Mouse (Mus musculus) heart, postnatal 25 days (tissue): Measurements from ENCODE around the gene Mknk2. TPM values are rescaled to one million over a fixed set of nuclear protein-coding genes. Genes with fewer than 3 reads are reported as not detected.
A peak's percentile ranks its signal among the peaks of the same experiment; 100 is the strongest.

Source experiments
- DNase-seq: peaks from one replicate; pipeline ENCODE4 v3.0.0; 2022; ENCODE audit warnings: low spot score
- intact Hi-C: fragments of 180-260 bp; cut with DNase I; formaldehyde crosslinking; loops from one replicate; pipeline ENCODE4 v1.15.1; 2025
- total RNA-seq, 2 experiments: library from RNA; stranded (reverse); gene quantifications; 2 replicates each; pipeline ENCODE4 v1.2.3; 2021

The Mknk2 gene
- total RNA-seq: 100 to 1,000 TPM; 158 to 181 TPM

DNA sequence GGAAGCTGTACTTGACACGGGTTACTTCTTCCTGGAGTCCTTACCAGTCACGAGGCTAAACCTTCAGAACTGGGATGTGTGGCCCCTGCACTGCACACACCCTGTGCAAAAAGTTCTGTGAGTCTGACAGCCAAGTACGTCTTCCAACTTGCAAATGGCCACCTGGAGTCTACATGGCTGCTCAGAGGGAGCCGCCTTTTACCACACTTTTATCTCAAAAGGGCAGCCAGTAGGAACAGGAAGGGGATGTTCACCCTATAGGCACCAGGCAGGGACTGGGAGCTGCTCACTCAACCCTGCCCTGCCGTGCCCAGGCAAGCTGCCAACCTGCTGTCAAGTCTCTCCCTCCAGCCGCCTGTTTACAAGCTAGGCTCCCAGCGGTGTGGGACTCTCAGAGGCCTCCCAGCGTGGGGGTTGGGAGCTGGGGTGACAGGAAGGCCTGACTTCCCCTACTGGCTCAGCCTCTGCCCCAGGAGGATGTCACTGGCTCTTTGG, at the start of gene Mknk2:
Gene Mknk2 (minus strand): TSS at position 171 of the 495 bp plus-strand sequence.
- intact Hi-C loops: no loop called here
- DNase-seq: peak; percentile 92

DNA sequence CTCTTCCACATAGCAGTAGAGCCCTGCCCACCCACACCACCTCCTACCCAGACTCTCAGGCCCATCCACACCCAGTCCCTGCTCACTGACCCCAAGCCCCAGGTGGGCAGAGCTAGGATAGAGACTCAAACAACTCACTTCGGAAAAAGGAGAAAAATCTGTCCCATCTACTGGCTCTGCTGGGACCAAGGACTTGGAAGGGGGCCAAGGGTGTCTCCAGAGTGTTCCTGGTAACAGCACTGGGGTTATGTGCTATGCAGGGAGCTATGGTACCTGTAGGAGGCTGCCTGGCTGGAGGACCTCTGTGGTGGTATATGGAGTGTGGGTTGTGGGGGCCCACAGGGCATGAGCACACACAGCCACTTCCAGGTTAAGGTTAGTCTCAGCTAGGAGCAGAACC, 39.4 kb upstream of the Mknk2 start:
- intact Hi-C loops: no loop called here
- no peak for DNase-seq

DNA sequence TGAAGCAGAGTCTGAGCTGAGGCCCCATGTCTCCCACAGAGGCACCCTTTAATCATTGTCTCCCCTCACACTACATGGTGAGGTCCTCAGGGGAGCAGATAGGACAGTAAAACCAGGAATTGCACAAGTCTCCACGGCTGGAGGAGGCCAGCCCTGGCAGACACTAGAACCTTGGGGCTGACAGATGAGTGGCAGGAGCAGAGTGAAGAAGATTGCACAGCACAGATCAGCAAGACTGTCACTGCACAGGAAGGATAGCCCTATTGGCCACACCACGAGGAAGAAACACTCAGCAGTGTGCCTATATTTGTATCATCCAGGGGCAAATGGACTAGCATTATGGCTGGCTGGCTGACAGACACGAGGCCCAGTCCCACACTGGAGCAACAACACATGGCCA, 32.9 kb upstream of the Mknk2 start:
- no peak for DNase-seq
- intact Hi-C loops: no loop called here

DNA sequence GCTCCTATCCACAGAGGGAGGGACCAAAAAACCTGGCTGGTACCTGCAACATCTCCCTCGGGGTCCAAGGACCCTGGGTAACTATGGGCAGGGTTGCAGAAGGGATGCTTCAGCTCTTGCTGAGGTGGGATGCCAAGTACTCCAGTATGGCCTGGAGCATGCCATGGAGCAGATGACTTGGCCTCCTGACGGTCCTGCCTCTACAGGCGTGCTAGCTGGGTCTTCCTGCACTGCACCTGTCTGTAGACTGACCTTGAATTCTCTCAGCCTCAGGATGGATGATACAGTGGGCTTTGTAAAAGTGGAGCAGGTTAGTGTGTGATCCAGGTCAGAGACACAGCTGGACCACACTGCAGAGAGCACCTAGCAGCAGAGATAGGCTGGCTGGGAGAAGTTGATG, 27.6 kb upstream of the Mknk2 start:
- DNase-seq: no peak
- intact Hi-C loops: no loop called here

DNA sequence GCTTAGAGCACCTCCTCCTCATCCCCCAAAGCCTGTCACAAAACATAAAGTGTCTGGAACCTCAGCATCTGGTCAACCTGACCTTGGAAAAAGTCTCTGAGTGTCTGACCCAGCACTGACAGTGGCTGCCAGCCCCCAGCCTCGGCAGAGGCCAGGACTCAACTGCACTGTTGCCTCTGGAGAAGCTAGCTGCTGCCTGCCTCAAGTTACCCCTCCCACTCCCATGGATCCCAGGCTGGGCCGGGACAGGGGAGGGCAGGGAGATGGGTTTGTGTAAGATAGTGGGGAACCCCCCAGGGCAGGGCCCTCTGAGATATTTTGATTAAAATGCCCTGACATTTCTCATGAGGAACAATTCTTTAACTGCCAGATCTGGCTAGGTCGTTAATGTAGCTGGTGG, 27.1 kb upstream of the Mknk2 start:
- no peak for DNase-seq
- intact Hi-C loops: no loop called here

DNA sequence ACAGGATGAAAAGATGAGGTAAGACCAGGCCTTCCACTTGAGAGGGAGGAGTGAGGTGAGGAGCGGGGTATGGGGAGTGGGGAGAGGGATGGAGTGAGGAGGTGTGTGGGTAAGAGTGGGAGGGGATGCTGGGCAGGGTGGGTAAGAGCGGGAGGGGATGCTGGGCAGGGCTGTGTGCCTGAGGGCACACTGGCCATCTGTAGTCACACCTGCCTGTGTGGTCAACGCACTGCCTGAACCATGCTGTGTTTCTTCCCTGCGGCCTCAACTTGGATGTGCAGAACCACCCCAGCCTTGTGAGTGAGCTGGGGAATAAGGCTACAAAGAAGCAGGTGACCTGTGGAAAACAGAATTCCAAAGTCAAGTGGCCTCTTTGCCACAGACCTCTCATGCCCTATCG, 26.5 kb upstream of the Mknk2 start:
- intact Hi-C loops: loop anchor here (5.0 kb wide), 1 partner anchor 38 kb away; the partner anchor contains the start of gene Ap3d1

DNA sequence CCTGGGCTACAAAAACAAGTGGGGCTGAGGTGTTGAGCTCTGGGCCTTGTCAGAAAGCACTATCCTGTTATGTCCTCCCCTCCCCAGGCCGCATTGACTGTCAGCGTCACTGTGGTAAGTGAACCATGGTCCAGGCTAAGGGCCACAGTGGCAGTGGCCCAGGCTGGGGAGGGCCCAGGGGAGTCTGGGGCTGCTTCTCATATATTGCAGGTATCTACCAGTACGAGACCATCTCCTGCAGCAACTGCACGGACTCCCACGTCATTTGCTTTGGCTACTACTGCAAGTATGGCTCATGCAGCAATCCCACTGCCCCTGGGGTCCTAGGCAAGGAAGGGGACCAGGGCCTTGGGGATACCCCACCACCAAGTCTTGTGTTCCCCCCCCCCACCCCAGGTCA, 25.7 kb upstream of the Mknk2 start:
- DNase-seq: no peak
- intact Hi-C loops: loop anchor here (5.0 kb wide), 1 partner anchor 39 kb away; the partner anchor contains the start of gene Ap3d1

More for the DNA sequence above, 26.5 kb upstream of the Mknk2 start:
- no peak for DNase-seq

DNA sequence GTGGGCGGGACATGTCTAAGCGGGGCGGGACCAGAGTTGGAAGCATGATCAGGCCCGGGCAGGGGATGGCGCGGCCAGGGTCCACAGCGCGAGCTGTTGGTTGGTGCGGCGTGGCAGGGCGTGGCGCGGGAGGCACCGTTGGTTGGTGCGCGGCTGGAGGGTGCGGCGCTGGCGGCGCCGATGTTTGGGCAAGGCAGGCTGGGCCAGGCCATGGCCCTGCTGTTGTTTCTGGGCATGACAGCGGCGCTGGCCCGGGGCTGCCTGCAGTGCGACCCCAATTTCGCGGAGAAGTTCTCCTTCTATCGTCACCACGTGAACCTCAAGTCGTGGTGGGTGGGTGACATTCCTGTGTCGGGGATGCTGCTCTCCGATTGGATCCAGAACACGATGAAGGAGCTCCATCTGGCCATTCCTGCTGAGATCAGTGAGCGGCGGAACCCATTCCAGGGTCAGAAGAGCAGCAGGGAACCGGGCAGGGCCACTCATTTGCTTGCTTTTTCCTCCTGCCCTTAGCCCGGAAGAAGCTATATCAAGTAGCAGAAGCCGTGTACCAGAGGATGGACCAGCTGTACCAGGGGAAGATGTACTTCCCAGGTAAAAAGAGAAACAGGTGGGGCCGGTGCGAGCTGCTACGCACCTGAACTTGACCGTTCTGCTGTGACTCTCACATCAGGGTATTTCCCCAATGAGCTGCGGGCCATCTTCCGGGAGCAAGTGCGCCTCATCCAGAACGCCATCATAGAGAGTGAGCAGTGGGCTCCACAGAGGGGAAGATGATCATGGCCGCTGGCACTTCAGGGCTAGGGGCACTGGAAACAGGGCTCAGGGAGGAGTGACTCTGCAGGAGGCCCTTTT, 24.9 kb upstream of the Mknk2 start:
- peak; percentile 91 for DNase-seq
- intact Hi-C loops: loop anchor here (5.0 kb wide), 1 partner anchor 40 kb away; the partner anchor contains the start of gene Ap3d1

DNA sequence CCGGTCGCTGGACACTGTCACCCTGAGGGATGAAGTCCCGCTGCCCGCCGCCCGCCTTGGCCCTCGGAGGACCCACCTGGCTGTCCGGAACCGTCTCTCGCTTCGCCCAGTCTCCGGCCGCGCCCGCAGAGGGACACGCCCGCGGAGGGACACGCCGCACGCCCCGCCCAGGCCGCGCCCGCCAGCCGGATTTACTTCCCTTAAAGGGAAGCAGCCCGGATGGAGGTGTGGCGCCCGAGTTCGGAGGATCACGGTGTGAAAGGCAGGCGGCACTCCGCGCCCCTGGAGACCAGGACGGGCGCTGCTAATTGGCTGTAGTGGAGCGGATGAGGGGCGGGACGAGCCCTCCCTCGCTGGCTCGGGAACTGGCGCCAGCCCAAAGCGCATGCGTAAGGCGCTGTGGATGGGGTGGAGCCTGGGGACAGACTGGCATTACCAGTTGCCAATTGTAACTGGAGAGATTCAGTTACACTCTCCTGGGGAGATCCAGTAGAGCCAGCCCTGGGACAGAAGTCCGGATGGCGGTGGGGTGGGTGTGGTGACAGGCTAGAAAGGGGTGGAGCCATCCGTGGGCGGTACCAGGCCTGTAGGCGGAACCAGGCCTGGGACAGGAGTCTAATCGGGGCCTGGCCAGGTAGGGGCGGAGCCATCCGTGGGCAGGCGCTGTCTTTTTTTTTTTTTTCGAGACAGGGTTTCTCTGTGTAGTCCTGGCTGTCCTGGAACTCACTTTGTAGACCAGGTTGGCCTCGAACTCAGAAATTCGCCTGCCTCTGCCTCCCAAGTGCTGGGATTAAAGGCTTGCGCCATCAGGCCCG, 24.0 kb upstream of the Mknk2 start, which contains the start of the genes Mob3a and Izumo4:
Gene Mob3a (minus strand): TSS at position 257 of the 815 bp plus-strand sequence.
Gene Izumo4 (plus strand): TSS at position 464 of the 815 bp plus-strand sequence.
- intact Hi-C loops: loop anchor here (5.0 kb wide), 1 partner anchor 40 kb away; the partner anchor contains the start of gene Ap3d1
- DNase-seq: peak; percentile 100

DNA sequence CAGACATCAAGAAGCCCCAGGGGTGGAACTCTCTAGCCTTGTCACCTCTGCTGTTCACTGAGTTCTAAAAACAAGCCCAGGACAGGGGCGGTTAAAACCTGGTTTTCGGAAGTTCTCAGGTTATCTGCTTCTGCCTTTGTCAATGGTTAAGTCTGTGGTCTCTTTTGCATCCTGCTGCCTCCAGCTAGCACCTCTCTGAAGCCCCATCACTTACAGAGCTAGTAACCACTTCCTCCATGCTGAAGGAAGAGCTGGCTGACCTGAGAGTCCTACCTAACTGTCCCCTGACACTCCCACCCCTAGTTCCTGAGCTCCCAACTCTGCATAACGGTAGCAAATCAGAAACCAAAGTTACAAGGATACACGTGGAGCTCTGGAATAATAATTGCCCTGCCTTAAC, 22.8 kb upstream of the Mknk2 start:
- intact Hi-C loops: loop anchor here (5.0 kb wide), 1 partner anchor 42 kb away; the partner anchor contains the start of gene Ap3d1
- DNase-seq: no peak

DNA sequence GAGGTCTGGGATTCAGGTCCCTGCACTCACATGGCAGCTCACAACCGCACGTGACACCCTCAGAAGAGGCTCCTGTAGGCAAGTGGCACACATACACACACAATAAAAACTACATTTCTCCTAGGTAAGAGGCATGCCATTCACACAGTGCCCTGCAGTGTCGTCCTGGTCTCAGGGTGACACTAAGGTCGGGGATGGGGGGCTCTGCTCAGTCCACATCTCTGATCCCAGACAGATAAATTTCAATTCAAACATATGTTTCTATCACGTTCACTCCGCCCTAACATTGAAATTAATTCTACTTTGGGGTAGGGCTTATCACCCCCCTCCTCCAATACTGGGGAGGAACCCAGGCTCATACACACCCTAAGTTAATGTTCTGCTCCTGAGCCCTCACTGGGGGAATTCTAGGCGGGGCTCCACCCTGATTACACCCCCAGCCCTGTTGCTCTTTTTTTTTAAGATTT, 22.2 kb upstream of the Mknk2 start:
- intact Hi-C loops: loop anchor here (5.0 kb wide), 1 partner anchor 42 kb away; the partner anchor contains the start of gene Ap3d1
- DNase-seq: no peak

DNA sequence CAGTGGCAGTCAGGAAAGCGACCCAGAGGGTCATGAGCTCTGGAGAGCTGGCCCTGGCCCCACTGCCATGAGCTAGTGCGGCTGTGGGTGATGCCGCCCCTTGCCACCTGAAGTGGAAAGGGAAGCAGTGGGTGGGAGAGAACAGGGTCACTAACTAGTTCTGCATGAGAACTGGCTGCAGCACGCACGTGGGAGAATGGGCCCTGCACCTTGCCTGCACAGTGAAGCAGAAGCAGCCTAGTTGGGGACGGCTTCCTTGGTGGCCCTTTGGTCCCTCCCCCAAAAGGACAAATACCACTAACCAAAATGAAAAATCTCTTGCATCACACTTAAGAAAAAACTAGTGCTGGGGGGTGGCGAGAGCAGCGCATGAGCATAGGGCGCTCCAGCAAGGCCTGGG, 20.7 kb upstream of the Mknk2 start:
- intact Hi-C loops: no loop called here
- DNase-seq: no peak

DNA sequence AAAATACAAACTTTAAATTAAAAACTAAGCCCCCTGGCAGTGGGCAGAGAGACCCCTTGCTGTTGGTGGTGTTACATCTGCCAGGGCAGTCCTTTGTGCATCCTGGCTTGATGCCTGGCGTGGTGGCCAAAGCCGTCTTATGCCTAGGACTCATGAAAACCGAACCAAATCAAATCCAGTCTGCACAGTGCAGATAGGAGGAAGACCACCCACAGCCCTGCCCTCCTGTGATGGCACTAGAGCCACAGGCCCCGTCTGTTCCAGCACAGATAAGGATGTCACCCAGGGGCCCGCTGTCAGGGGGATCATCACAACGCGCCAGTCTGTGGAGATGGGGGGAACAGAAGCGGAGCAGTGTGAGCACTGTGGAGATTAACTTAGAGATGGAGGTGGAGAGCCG, 19.9 kb upstream of the Mknk2 start:
- no peak for DNase-seq
- intact Hi-C loops: no loop called here

DNA sequence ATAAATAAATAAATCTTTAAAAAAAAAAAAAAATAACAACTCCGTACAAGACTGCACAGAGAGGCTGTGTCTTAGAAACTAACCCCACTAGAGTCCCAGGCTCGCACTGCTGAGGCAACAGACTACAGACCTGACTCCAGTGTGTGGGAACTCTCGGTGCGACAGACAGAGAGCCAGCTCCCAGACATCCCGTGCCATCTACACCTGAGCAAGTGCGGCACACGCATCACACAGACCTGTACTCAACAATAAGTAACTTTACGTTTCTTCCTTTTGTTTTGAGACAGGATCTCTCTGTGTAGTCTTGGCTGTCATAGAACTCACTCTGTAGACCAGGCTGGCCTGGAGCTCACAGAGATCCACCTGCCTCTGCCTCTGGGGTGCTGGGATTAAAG, 19.5 kb upstream of the Mknk2 start:
- DNase-seq: no peak
- intact Hi-C loops: no loop called here

DNA sequence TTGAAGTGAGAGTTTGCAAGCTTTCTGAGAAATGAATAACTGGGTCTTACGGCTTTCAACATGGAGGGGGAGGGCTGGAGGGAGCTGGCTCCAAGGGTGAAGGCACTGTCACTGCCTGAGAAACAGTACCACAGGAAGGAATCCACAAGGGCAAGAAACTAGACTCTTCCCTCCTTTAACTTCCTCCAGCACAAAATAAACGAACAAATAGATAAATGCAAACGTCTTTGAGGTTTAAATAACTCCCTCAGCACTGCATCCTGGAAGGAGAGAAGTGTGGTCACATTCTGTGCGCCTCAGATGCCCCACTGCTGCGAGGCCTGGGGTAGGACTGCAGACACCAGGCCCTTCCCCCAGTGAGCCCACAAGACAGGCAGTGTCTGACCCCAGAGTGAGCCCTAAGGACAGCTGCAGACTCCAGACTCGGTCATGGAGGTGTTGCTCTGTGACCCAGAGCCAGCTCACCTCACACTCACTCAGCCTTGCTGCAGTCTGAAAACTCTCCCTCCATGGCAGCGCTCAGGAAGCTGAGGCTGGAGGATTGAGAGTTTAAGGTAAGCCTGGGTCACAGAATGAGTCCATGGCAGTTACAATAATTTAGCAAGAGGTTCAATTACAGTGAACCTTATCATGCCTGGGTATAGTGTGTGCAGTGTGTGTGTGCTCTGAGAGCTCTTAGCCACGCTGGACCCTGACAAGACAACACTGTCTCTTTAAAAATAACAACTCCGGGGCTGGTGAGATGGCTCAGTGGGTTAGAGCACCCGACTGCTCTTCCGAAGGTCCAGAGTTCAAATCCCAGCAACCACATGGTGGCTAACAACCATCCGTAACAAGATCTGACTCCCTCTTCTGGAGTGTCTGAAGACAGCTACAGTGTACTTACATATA, 18.8 kb upstream of the Mknk2 start:
- intact Hi-C loops: no loop called here
- no peak for DNase-seq

DNA sequence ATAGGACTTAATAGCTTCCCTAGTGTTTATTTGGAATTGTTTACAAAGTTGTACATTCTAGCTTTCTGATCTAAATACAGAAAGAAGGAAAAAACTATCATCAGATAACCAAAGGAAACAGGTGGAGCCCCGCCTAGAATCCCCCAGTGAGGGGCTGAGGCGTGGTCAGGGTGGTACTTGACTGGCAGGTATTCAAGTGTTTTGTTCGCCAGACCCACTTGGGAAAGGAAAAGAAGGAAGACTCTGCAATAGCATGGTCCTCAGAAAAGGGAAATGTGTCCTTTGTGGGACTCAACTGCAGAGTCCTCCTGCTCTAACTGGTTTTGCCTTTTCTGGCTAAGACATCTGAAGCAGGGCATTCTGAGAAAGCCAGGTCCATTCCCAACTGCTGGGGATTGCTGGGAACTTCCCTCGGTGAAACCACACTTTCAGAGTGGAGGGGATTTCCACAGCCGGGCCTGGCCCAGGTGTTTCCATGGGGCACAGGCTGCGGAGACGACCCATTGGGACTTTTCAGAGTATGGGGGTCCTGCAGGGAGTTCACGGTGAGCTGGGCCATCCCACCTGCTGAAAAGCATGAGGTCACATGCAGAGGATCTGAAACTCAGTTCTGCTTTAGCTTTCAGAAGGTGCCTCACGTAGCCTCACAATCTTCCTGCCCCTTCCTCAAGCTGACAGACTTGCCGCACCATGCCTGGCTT, 18.0 kb upstream of the Mknk2 start:
- no peak for DNase-seq
- intact Hi-C loops: no loop called here

DNA sequence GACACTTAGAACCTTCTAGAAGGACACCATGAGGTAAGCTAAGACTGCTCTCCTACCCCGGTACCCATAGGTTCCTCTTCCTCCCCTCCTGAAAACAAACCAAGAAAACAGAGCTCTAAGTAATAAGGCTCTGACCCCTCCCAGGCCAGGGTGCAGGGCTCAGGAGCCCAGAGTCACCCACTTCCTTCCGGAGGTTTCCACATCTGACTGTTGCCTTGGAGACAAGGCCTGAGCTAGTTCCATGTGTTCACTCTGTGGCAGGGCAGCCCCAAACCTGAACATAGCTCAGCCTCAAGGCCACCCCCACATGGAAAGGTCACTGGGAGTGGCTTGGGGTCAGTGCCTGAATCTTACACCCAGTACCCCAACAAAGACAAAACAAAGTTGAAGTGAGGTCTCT, 17.3 kb upstream of the Mknk2 start:
- intact Hi-C loops: no loop called here
- peak; percentile 53 for DNase-seq

DNA sequence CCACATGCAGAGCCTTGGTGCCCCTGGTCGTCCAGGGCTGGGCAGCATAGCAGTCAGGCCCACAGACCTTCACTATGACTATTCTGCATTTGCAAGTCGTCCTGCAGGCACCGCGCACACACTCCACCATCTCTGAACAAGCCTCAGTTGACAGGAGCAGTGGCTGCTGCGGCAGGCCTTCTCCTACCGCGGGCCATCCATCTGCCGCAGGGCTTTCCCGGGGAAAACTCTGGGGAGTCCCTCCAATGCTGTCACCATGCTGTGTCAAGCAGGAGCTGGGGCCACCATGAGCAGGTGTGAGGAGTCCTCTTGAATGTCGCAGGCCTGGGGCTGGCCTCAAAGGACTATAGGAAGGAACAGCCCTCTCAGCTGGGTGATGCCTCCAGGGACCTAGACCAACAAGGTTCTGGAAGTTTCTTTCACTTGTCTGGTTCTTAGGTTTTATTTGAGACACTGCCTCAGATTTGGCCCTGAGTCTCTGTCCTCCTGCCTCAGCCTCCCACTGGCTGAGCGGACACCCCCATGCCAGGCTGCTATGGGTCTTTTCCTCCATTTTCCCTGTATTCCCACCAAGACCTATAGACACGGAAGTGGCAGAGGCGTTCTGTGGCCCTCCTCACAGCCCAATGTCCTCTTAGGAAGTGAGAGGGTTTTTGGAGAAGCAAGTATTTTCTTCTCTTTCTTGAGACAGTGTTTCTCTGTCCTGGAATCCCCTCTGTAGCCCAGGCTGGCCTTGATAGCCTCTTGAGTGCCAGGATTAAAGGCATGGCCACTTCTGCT, 16.4 kb upstream of the Mknk2 start:
- intact Hi-C loops: loop anchor here (5.0 kb wide), 1 partner anchor 257 kb away; no protein-coding TSS in a partner anchor

More for the DNA sequence above, 16.4 kb upstream of the Mknk2 start:
- DNase-seq: no peak
